In genomic region chr13:92129877-92130276, GRCm38 (mm10) we compare ENCODE assay signal across 19 mouse cellular contexts. TPM values are rescaled to one million over a fixed set of nuclear protein-coding genes. Genes with fewer than 3 reads are reported as not detected.
DNase-seq lines count a peak whose midpoint lies in the region; ATAC-seq and TF ChIP-seq lines count a peak whose summit lies in the region.
"Had no signal": no experiment of that assay in that cellular context is flagged by ENCODE, and none has a peak within 500 bp of the region (broad histone marks: within the 10 kb centered on the region; RNA-seq: fewer than 3 reads in every experiment).

No protein-coding gene starts in this region.

- TF ChIP-seq CTCF in gastrocnemius, adult 2 months (IDR thresholded peaks at IDR 0.05) = no peak

- peak overlapping the region; percentile 96 for H3K4me2 ChIP-seq in kidney, embryonic 16.5 days (replicated peaks; ENCODE audit: low read depth, low read length)
- H3K4me2 ChIP-seq in neural tube, embryonic 15.5 days = peak overlapping the region; percentile 93
- H3K4me2 ChIP-seq: forebrain, embryonic 13.5 days; heart, embryonic 13.5 days; limb, embryonic 12.5 days had no signal

- H3K4me3 ChIP-seq in gastrocnemius, adult 2 months = peak overlapping the region; percentile 75
- H3K4me3 ChIP-seq in kidney, embryonic 16.5 days (ENCODE audit: low read length) = no peak overlapping the region
- no peak overlapping the region for H3K4me3 ChIP-seq in neural tube, embryonic 15.5 days (replicated peaks)
- H3K4me3 ChIP-seq: forebrain, embryonic 13.5 days; heart, embryonic 13.5 days; limb, embryonic 12.5 days had no signal

- no peaks in the 10 kb centered on the region for H3K9me3 ChIP-seq in kidney, embryonic 16.5 days (ENCODE audit: low read length)
- H3K9me3 ChIP-seq in neural tube, embryonic 15.5 days (replicated peaks) = no peaks in the 10 kb centered on the region
- H3K9me3 ChIP-seq: forebrain, embryonic 13.5 days; heart, embryonic 13.5 days; limb, embryonic 12.5 days had no signal

- ATAC-seq in kidney, embryonic 16.5 days (ENCODE audit: low FRiP score, low TSS enrichment) = no peak
- no peak for ATAC-seq in neural tube, embryonic 15.5 days (ENCODE audit: low FRiP score)
- ATAC-seq: forebrain, embryonic 13.5 days; lung, postnatal 0 days had no signal

- peaks cover 8% of the 10 kb centered on the region for H3K4me1 ChIP-seq in kidney, embryonic 16.5 days (ENCODE audit: insufficient read depth, low read length)
- peaks cover 12% of the 10 kb centered on the region for H3K4me1 ChIP-seq in neural tube, embryonic 15.5 days
- H3K4me1 ChIP-seq: limb, embryonic 12.5 days had no signal

- 73% methylated on average over 4 of the region's 4 CpGs for WGBS in kidney, embryonic 16.5 days
- 76% methylated on average over 4 of the region's 4 CpGs for WGBS in neural tube, embryonic 15.5 days

- peak overlapping the region; percentile 84 for H3K27ac ChIP-seq in gastrocnemius, adult 2 months
- H3K27ac ChIP-seq in kidney, embryonic 16.5 days (ENCODE audit: low read length) = no peak overlapping the region
- H3K27ac ChIP-seq in neural tube, embryonic 15.5 days (replicated peaks) = no peak overlapping the region
- H3K27ac ChIP-seq: forebrain, embryonic 13.5 days; heart, embryonic 13.5 days; limb, embryonic 12.5 days; liver, embryonic 14.5 days had no signal

- intact Hi-C loops in gastrocnemius, adult 2 months (cut with DNase I) = loop anchor here (2.0 kb wide), 1 partner anchor 21 kb away; no protein-coding TSS in a partner anchor

- no peak overlapping the region for H3K9ac ChIP-seq in kidney, embryonic 16.5 days (replicated peaks; ENCODE audit: low read length)
- no peak overlapping the region for H3K9ac ChIP-seq in neural tube, embryonic 15.5 days (replicated peaks)
- H3K9ac ChIP-seq: forebrain, embryonic 13.5 days; heart, embryonic 13.5 days; limb, embryonic 12.5 days; liver, embryonic 14.5 days had no signal

- H3K36me3 ChIP-seq in kidney, embryonic 16.5 days (ENCODE audit: insufficient read depth, low read length) = no peaks in the 10 kb centered on the region
- no peaks in the 10 kb centered on the region for H3K36me3 ChIP-seq in neural tube, embryonic 15.5 days
- H3K36me3 ChIP-seq: heart, embryonic 13.5 days; limb, embryonic 12.5 days had no signal

- peaks cover 28% of the 10 kb centered on the region for H3K27me3 ChIP-seq in kidney, embryonic 16.5 days (ENCODE audit: insufficient read depth, low read length)
- peaks cover 7% of the 10 kb centered on the region; the same call in 1 of the 2 replicates for H3K27me3 ChIP-seq in neural tube, embryonic 15.5 days (replicated peaks)

- no peak for DNase-seq in gastrocnemius, adult 2 months
- DNase-seq in gastrocnemius, postnatal 25 days = no peak
- DNase-seq in kidney, postnatal 25 days = no peak
- DNase-seq in neural tube, embryonic 10.5 days (ENCODE audit: extremely low spot score, low spot score) = no peak
- no peak for DNase-seq in adrenal gland, postnatal 14 days
- no peak for DNase-seq in gastrocnemius, adult 18-20 months (ENCODE audit: low spot score)
- DNase-seq: adrenal gland, adult 2 months; cerebellum, adult 11 months; cerebellum, postnatal 14 days; heart, postnatal 36 days; retina, postnatal 1 day; thymus, postnatal 36 days had no signal

RNA-seq across cellular contexts. Expression of gene Rasgrf2, which starts 1.6 kb away (rescaled TPM):
- total RNA-seq in gastrocnemius, adult 2 months (2021) = 1 to 10 TPM; 5.0 to 6.2 TPM
- total RNA-seq in gastrocnemius, postnatal 25 days (2021) = 1 to 10 TPM; 3.3 to 4.8 TPM
- 1.0 and 2.5 TPM in 2 replicates for polyA plus RNA-seq in kidney, embryonic 16.5 days (2015; fragmentation: Nextera tagmentation; extraction: Ambion mirVana)
- polyA plus RNA-seq in neural tube, embryonic 15.5 days (2015; fragmentation: Nextera tagmentation; extraction: Ambion mirVana) = 7.5 and 8.0 TPM in 2 replicates
- total RNA-seq in adrenal gland, postnatal 14 days (2021) = 1.3 and 2.3 TPM in 2 replicates
- 1 to 10 TPM; 4.0 to 5.3 TPM for total RNA-seq in gastrocnemius, adult 18-20 months (2021)
- polyA plus RNA-seq: limb, embryonic 12.5 days had no signal
